Mouse (Mus musculus) Patski (cell line): Measurements from ENCODE around the gene Pcsk4. TPM values are rescaled to one million over a fixed set of nuclear protein-coding genes. Genes with fewer than 3 reads are reported as not detected.

Experiments
- ATAC-seq: fragments of 100-300 bp; one replicate; pipeline ENCODE4 v1.8.0; 2021
- CTCF ChIA-PET: fragments of 350-600 bp; sonication (Branson Sonifier 250); formaldehyde crosslinking; loops from one replicate; lab custom pipeline; 2022; ENCODE audit warnings: inconsistent platforms; lab: Charles Lee
- POLR2A ChIA-PET: fragments of 350-600 bp; sonication (Branson Sonifier 250); formaldehyde crosslinking; loops from one replicate; lab custom pipeline; 2022; ENCODE audit warnings: antibody characterized with exemption, inconsistent platforms; lab: Charles Lee
- DNase-seq: peaks from one replicate; pipeline ENCODE4 v3.0.0-alpha.2; 2011; ENCODE audit warnings: low read depth, low spot score
- H3K27me3 ChIP-seq: fragments of 371-371 bp; one replicate; pipeline ENCODE4 v1.5.1; 2021
- CTCF ChIP-seq: fragments of 100-300 bp; IDR thresholded peaks from one replicate; pipeline ENCODE4 v1.5.1; 2021
- in situ Hi-C: fragments of 300-500 bp; cut with MboI; formaldehyde crosslinking; loops from 3 replicates; pipeline ENCODE4 v1.11.1; 2018; ENCODE audit warnings: low pct_unique_long_range_greater_than_20kb, mixed read lengths
- polyA plus RNA-seq: library from polyadenylated mRNA; unstranded; gene quantifications from one replicate; pipeline ENCODE4 v1.2.3, GENCODE M21; 2021

The Pcsk4 gene
- polyA plus RNA-seq, 1 experiment from 2014 or later: 6.2 TPM

DNA sequence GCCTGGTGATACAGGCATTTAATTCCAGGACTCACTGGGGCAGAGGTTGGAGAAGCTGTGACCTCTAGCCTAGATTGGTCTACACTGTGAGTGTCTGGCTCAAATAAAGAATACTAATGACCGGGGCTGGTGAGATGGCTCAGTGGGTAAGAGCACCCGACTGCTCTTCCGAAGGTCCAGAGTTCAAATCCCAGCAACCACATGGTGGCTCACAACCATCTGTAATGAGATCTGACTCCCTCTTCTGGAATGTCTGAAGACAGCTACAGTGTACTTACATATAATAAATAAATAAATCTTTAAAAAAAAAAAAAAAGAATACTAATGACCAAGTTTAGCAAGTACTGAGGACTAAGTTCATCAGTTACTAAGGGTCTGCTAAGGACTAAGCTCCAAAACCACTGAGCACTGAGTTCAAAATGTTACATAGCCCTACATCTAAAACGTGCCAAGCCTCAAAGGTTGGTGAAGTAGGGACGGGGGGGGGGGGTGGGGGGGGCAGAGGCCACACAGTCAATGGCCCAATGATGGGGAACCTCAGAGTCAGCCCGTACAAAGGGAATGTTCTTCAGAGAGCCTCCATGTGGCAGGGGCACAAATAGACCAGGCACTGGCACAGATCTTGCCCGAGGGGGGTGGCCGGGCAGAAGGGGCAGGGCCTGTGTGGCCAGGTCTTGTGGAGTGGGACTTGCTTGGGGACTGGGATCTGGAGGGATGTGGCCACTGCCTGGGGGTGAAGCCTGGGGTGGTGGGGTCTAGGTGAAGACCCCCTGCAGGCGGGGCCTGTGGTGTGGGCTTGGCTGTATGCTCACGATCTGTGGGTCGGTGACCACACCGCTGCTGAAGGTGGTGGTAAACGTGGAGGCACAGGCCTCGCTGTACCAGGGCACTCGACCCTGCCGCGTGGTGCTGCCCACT, 4.9 kb downstream of the Pcsk4 start:
- ATAC-seq: no peak

DNA sequence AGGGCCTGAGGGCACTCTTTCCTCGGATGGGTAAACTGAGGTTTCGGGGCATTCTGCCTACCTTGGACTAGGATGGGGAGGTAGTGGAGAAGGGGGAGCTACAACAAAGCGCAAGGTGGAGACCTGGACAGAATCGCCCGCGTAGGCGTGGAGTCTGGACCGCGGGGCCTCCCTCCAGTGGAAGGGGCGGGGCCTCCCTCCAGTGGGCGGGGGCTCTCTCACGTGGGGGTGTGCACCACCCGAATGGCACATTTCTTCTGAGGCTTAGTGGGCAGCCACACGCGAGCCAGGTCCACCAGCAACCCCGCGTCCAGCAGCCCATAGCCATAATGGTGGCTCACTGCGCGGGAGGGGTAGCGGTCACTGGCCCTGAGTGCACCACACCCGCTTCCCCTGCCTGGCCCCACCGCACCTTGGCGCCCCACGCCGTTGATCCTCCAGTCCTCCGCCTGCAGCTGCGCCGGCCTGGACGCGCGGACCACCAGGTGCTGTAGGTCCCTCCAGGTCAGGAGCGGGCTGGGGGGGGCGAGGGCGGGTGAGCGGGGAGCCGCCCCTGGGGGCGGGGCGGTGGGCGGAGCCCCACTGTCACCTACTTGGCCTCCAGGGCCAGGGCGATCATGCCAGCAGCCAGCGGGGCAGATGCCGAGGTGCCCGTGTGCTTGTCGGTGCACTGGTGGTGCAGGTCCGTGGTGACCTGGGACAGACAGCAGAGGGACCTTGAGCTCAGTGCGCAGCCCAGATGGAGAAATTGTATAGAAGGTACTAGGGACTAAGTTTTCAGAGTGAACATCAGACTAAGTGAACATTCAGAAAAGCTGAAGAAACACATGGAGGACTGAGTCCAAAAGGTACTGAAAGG, 5.8 kb downstream of the Pcsk4 start:
- H3K27me3 ChIP-seq: no peaks in the 10 kb centered on the region
- ChIA-PET POLR2A (no interaction called here), CTCF (interaction anchor here (1.2 kb wide), 1 partner anchor 57 kb away, joined by 3 read pairs; no protein-coding TSS in a partner anchor)
- DNase-seq (no peak), ATAC-seq (peak; percentile 38)
- TF ChIP-seq CTCF: no peak
- in situ Hi-C loops: no loop called here

More for the DNA sequence above, 4.9 kb downstream of the Pcsk4 start:
- no peaks in the 10 kb centered on the region for H3K27me3 ChIP-seq
- ChIA-PET POLR2A (interaction anchor here (0.6 kb wide), 1 partner anchor 32 kb away, joined by 3 read pairs; the partner anchor contains the start of gene Rps15), CTCF (interaction anchor here (1.2 kb wide), 1 partner anchor 58 kb away, joined by 3 read pairs; no protein-coding TSS in a partner anchor)
- DNase-seq: no peak
- in situ Hi-C loops: no loop called here
- no peak for TF ChIP-seq CTCF

DNA sequence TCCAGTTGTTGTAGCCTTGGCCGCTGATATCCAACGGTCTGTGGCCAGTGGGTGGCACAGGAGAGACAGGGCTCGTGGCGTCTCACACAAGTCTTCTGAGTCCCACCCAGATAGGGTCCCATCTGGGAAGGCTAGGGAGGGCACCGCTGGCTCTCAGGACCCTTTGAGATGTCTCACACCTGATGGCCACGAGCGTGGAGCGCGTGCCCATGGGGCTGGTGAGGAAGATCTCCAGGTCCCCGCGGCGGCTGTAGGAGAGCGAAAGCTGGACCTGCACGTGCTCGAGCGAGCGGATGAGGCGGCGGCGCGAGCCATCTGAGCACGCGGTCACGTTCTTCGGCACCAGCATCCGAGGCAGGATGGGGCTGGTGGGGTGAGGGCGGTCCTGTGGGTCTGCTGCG, 6.5 kb downstream of the Pcsk4 start:
- ChIA-PET POLR2A (no interaction called here), CTCF (no interaction called here)
- in situ Hi-C loops: no loop called here
- H3K27me3 ChIP-seq: no peaks in the 10 kb centered on the region
- no peak for ATAC-seq
- TF ChIP-seq CTCF: no peak
- DNase-seq: no peak

DNA sequence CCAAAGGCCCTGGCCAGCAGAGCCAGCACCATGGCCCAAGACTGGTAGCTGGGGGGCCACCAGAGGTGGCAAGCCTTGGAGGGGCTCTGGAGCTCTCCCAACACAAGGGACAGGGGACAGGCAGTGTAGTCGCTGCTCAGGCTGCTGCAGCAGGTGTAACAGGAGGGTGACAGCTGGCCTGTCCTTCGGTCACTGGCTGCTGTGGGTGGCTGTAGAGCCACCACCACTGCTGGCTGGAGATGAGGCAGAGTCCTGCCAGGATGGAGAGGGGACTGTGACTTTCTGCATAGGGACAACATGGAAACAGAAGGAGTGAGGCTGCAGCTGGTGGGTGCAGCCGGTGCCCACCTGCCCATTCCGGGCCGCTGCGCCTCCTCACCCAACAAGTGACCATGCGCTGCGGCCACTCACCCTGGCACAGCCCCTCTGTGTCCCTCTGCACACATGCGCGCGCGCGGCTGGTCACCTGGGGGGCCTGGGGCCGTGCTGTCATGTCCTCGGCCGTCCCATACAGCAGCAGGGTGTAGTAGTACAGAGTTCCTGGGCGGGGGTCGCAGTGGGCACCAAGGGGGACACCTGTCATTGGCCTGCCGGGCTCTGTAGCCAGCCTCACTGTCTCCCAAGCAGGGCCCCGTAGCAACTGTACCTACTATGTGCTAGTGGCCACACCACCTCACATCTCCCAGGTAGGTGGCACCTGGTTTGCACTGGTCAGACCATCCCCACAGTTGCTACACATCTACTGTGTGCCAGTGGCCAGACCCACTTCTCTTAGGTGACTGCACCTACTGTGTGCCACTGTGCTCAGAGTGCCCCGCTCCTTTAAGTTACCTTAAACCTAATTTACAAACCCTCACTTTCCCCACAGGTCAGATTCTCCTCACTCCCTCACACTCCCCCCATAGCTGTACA, 7.4 kb downstream of the Pcsk4 start:
- no peaks in the 10 kb centered on the region for H3K27me3 ChIP-seq
- ChIA-PET CTCF (no interaction called here), POLR2A (no interaction called here)
- TF ChIP-seq CTCF: no peak
- in situ Hi-C loops: no loop called here
- ATAC-seq (no peak), DNase-seq (no peak)

DNA sequence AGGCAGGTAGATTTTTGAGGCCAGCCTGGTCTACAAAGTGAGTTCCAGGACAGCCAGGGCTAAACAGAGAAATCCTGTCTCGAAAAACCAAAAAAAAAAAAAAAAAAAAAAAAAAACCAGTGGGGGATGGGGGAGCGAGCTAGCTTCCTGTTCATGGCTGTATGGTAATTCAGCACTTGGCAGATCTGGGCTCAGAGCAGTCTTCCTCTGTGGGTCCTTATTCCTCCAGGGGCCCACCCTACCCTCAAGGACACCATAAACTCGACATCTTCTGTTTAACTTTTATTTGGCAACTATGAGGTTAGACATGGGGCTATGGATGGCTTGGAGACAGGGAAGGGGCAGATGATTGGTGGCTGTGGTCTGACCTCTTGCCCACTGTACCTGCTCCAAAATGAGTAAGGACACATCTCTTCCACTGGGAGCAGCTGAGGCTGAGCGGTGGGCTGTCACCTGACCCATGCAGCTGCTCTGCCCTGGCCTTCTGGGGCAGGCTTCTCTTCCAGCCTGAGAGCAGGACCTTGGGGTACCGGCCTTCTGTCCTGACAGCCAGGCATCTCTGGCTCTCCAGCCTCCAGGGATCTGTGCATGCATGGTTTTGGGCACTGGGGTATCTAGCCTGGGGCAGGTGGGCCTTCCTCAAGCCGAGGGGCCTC, 8.2 kb downstream of the Pcsk4 start:
- no peak for DNase-seq
- in situ Hi-C loops: no loop called here
- CTCF ChIA-PET: no interaction called here
- POLR2A ChIA-PET: no interaction called here
- no peaks in the 10 kb centered on the region for H3K27me3 ChIP-seq
- TF ChIP-seq CTCF: no peak
- ATAC-seq: no peak

DNA sequence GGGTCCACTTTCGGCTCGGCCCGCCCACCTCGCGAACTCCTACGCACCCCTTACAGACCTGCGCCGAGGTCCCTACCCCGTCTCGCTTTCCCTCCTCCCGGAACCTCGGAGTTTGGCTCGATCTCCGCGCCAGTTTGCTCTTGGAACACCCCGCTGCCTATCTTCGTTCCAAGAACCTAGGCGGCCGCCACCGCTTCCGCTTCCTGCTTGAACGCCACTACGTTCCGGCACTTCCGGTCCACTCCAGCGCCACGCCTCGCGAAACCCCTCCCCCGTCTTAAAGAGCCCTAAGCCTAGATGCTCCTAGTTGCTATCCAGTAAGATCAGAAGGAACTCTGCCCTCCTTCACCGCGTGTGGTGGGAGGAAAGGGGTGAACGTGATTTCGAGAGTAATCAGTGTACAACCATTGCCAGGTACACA, 8.9 kb downstream of the Pcsk4 start, which contains the start of gene 2310011J03Rik:
2310011J03Rik (minus strand) TSS at position 198 of the 421 bp plus-strand sequence.
- DNase-seq: peak; percentile 55
- in situ Hi-C loops: no loop called here
- TF ChIP-seq CTCF: no peak
- ChIA-PET POLR2A (no interaction called here), CTCF (no interaction called here)
- ATAC-seq: no peak
- no peaks in the 10 kb centered on the region for H3K27me3 ChIP-seq

DNA sequence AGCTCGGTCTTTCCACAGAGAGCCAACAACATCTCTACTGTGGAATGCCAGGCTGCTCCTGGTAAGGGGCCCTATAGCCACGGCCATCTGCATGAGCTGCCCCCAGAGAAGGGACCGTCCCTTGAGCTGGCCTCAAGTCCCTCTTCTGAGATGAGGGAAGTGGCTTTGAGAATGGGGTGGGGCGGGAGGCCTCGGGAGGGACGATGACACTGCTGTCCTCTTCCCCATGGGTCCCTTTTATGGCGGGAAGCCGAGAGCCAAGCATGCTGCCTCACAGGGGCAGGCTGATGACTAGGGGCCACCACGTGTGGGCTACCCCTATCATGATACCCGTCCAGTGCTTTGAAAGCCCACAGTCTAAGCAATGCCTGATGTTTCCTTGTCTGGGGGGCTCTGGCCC, 12.3 kb downstream of the Pcsk4 start:
- in situ Hi-C loops: no loop called here
- DNase-seq: no peak
- TF ChIP-seq CTCF: no peak
- H3K27me3 ChIP-seq: no peaks in the 10 kb centered on the region
- CTCF ChIA-PET: interaction anchor here (0.9 kb wide), 1 partner anchor 20 kb away, joined by 3 read pairs; no protein-coding TSS in a partner anchor
- POLR2A ChIA-PET: no interaction called here
- ATAC-seq: no peak

DNA sequence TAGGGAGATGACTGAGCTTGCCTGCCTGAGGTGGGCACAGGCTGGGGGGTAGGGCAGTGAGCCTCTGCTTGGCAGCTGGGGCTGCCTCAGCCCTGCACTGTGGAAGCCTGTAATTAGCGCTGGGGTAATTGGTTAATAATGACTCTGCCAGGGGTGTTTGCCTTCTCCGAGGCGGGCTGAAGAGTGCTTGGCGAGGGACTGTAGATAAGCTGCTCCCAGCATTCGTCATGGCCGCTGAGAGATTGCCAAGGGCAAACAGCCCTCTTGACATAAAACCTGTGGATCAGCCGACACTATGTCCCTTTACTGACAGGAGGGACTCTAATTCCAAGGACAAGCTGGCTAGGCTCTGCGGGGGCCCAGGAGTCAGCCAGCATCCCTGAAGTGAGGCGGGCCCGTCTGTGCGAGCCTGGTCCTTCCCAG, 12.9 kb downstream of the Pcsk4 start:
- no peak for TF ChIP-seq CTCF
- ChIA-PET CTCF (interaction anchor here (0.9 kb wide), 1 partner anchor 19 kb away, joined by 3 read pairs; no protein-coding TSS in a partner anchor), POLR2A (no interaction called here)
- H3K27me3 ChIP-seq: no peaks in the 10 kb centered on the region
- in situ Hi-C loops: no loop called here
- DNase-seq (no peak), ATAC-seq (no peak)

DNA sequence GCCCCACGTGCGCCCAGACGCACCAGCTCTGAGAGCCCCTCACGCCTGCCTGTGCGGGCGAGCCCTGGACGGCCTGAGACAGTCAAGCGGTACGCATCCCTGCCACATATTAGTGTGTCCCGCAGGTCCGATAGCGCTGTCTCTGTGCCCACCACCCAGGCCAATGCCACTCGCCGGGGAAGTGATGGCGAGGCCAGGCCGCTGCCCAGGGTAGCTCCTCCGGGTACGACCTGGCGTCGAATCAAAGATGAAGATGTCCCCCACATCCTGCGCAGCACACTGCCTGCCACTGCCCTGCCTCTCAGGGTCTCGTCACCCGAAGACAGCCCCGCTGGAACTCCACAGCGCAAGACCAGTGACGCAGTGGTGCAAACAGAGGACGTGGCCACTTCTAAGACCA, 14.0 kb downstream of the Pcsk4 start:
- DNase-seq: no peak
- no peaks in the 10 kb centered on the region for H3K27me3 ChIP-seq
- in situ Hi-C loops: no loop called here
- CTCF ChIA-PET: no interaction called here
- ATAC-seq: no peak
- POLR2A ChIA-PET: no interaction called here
- no peak for TF ChIP-seq CTCF
